Mouse (Mus musculus) heart, adult 2 months (tissue): ENCODE measurements around the gene Krt4. TPM values are rescaled to one million over a fixed set of nuclear protein-coding genes. Genes with fewer than 3 reads are reported as not detected.

Experiments
- DNase-seq, 2 experiments: peaks; one replicate each; pipeline ENCODE4 v3.0.0; 2021
- H3K27ac ChIP-seq: fragments of 200-600 bp; 2 replicates; pipeline ENCODE4 v1.8.1; 2022
- H3K27me3 ChIP-seq: fragments of 200-500 bp; 2 replicates; pipeline ENCODE4 v1.6.1; 2012; ENCODE audit warnings: mild to moderate bottlenecking, low read length, inconsistent platforms, mixed read lengths; ENCODE audit not compliant: control insufficient read depth, insufficient read depth
- H3K36me3 ChIP-seq: fragments of 200-500 bp; 2 replicates; pipeline ENCODE4 v1.6.1; 2012; ENCODE audit warnings: low read length, inconsistent platforms; ENCODE audit not compliant: control insufficient read depth, insufficient read depth
- H3K4me1 ChIP-seq: fragments of 200-500 bp; 2 replicates; pipeline ENCODE4 v1.6.1; 2011; ENCODE audit warnings: low read length; ENCODE audit not compliant: control insufficient read depth, insufficient read depth
- H3K4me3 ChIP-seq: fragments of 200-600 bp; 2 replicates; pipeline ENCODE4 v1.8.1; 2022
- H3K79me2 ChIP-seq: fragments of 200-500 bp; replicated peaks from 2 replicates; pipeline ENCODE4 v1.6.1; 2012; ENCODE audit warnings: mild to moderate bottlenecking, inconsistent platforms, low read length, moderate library complexity, mixed read lengths; ENCODE audit not compliant: control insufficient read depth, insufficient read depth
- H3K9ac ChIP-seq: fragments of 200-500 bp; 2 replicates; pipeline ENCODE4 v1.6.1; 2012; ENCODE audit warnings: low read depth, mild to moderate bottlenecking, control low read depth, inconsistent platforms, low read length, mixed read lengths
- CTCF ChIP-seq: fragments of 200-600 bp; IDR thresholded peaks from 2 replicates; pipeline ENCODE4 v1.8.1; 2022; ENCODE audit warnings: antibody characterized with exemption, mild to moderate bottlenecking, moderate library complexity
- EP300 ChIP-seq: fragments of 200-500 bp; IDR thresholded peaks from 2 replicates; pipeline ENCODE4 v1.6.1; 2011; ENCODE audit warnings: low read depth, low read length, control low read depth; ENCODE audit not compliant: insufficient read depth
- POLR2A ChIP-seq: fragments of 200-500 bp; IDR thresholded peaks from 2 replicates; pipeline ENCODE4 v1.6.1; 2011; ENCODE audit warnings: mild to moderate bottlenecking, low read depth, low read length, control low read depth; ENCODE audit not compliant: insufficient read depth
- WGBS: fragments of 180-500 bp; shearing (Covaris S2); methylation state at CpG from one replicate; pipeline ENCODE4 v1.1.7; 2018; 5-methylcytosine and 5-hydroxymethylcytosine counted together
- intact Hi-C: fragments of 180-260 bp; cut with DNase I; formaldehyde crosslinking; loops from one replicate; pipeline ENCODE4 v1.15.1; 2025
- long read RNA-seq: library from polyadenylated mRNA; stranded (forward); transcript quantifications from one replicate; pipeline ENCODE4 v2.0.0, GENCODE M21; 2021
- polyA plus RNA-seq: library from polyadenylated mRNA; depleted of rRNA; stranded (reverse); fragments of >200 nt; gene quantifications from 2 replicates; pipeline ENCODE4 v1.2.3, GENCODE M21; 2012; rRNA removed
- total RNA-seq, 2 experiments: library from RNA; stranded (reverse); gene quantifications; 2 replicates each; pipeline ENCODE4 v1.2.3; 2021

Krt4 gene
- total RNA-seq (not detected), polyA plus RNA-seq (0.43 TPM in 1 of 2 replicates, not detected in the other)
- long read RNA-seq, result 0 reads

- 77% methylated on average over 11 of the region's 11 CpGs for WGBS
- H3K9ac ChIP-seq, result no peak within 1 kb of the TSS
- no peaks in the 10 kb centered on the region for H3K79me2 ChIP-seq
- no peak for DNase-seq
- no peak within 1 kb of the TSS for H3K27ac ChIP-seq
- TF ChIP-seq POLR2A, result no peak
- no peak for TF ChIP-seq EP300
- TF ChIP-seq CTCF, result no peak
- H3K4me3 ChIP-seq, result no peak within 1 kb of the TSS
- no peaks in the 10 kb centered on the region for H3K4me1 ChIP-seq
- H3K36me3 ChIP-seq, result no peaks in the 10 kb centered on the region
- intact Hi-C loops, result no loop called here
- H3K27me3 ChIP-seq, result no peaks in the 10 kb centered on the region
These were observed at the start of gene Krt4 for GRCm38 (mm10) chr15:101924635-101925034. Gene Krt4, minus strand, starts transcription at chr15:101924735.

- DNase-seq, result peak; percentile 89 to 98
- H3K79me2 ChIP-seq, result no peaks in the 10 kb centered on the region
- H3K4me3 ChIP-seq, result no peak overlapping the region
- intact Hi-C loops, result loop anchor here (1.0 to 2.0 kb wide), 4 partner anchors 11 to 635 kb away; no protein-coding TSS in a partner anchor
- no peak overlapping the region for H3K9ac ChIP-seq
- peaks cover 16% of the 10 kb centered on the region for H3K4me1 ChIP-seq
- H3K27ac ChIP-seq, result peak overlapping the region; percentile 24
- H3K36me3 ChIP-seq, result no peaks in the 10 kb centered on the region; the same call in 1 of the 2 replicates
- no peak for TF ChIP-seq POLR2A
- TF ChIP-seq CTCF, result peak; percentile 100; the same call in 1 of the 2 replicates
- TF ChIP-seq EP300, result peak; percentile 87
- WGBS, result 15% methylated on average over 15 of the region's 15 CpGs
- H3K27me3 ChIP-seq, result no peaks in the 10 kb centered on the region
These were observed 49.0 kb upstream of the Krt4 start for GRCm38 (mm10) chr15:101973414-101974077.

DNA sequence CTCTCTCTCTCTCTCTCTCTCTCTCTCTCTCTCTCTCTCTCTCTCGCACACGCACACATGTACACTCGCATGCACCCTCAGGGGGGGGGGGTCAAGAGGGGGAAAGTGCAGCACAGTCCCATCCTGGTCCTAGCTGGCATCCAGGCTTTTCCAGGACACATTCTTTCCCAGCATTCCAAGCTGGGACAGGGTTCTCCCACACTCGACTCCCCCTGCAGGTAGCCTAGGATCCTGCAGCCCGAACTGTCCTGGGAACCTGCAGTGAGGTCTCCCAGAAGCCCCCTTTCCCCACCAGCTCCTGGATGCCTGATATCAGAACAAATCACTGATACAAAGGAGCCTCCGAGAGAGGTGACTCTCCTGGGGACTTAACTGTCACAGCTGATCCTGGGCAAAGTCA is 46.0 kb upstream of the Krt4 start:
- Histone ChIP-seq H3K4me3 (no peak overlapping the region), H3K27ac (no peak overlapping the region), H3K9ac (no peak overlapping the region), H3K4me1 (peaks cover 5% of the 10 kb centered on the region), H3K79me2 (no peaks in the 10 kb centered on the region), H3K36me3 (no peaks in the 10 kb centered on the region), H3K27me3 (no peaks in the 10 kb centered on the region)
- intact Hi-C loops, result no loop called here
- WGBS, result 6% methylated on average over 3 of the region's 6 CpGs
- DNase-seq, result peak in 1 of 2 experiments; percentile 47
- peak; percentile 79 for TF ChIP-seq CTCF
- TF ChIP-seq EP300, result no peak
- no peak for TF ChIP-seq POLR2A

GRCm38 (mm10) chr15:101966808-101967207 is 42.3 kb upstream of the Krt4 start:
- H3K79me2 ChIP-seq, result no peaks in the 10 kb centered on the region
- H3K4me1 ChIP-seq, result no peaks in the 10 kb centered on the region
- H3K9ac ChIP-seq, result no peak overlapping the region
- no peaks in the 10 kb centered on the region for H3K27me3 ChIP-seq
- 67% methylated on average over 8 of the region's 8 CpGs for WGBS
- no peak overlapping the region; the same call in 1 of the 2 replicates for H3K27ac ChIP-seq
- DNase-seq, result peak; percentile 33 to 64
- intact Hi-C loops, result no loop called here
- no peak for TF ChIP-seq POLR2A
- TF ChIP-seq EP300, result no peak
- TF ChIP-seq CTCF, result no peak
- H3K4me3 ChIP-seq, result no peak overlapping the region
- no peaks in the 10 kb centered on the region for H3K36me3 ChIP-seq

GRCm38 (mm10) chr15:101958891-101959290 is 34.4 kb upstream of the Krt4 start:
- no peak for TF ChIP-seq POLR2A
- TF ChIP-seq EP300, result no peak
- no peak for TF ChIP-seq CTCF
- no peak overlapping the region for H3K4me3 ChIP-seq
- DNase-seq, result no peak
- no peaks in the 10 kb centered on the region for H3K36me3 ChIP-seq
- H3K79me2 ChIP-seq, result no peaks in the 10 kb centered on the region
- 85% methylated on average over 3 of the region's 3 CpGs for WGBS
- no peaks in the 10 kb centered on the region for H3K4me1 ChIP-seq
- H3K27ac ChIP-seq, result no peak overlapping the region
- no peaks in the 10 kb centered on the region for H3K27me3 ChIP-seq
- intact Hi-C loops, result no loop called here
- H3K9ac ChIP-seq, result no peak overlapping the region

- no peak for DNase-seq
- 81% methylated on average over 9 of the region's 9 CpGs for WGBS
- H3K79me2 ChIP-seq, result no peaks in the 10 kb centered on the region
- H3K36me3 ChIP-seq, result no peaks in the 10 kb centered on the region
- H3K4me1 ChIP-seq, result no peaks in the 10 kb centered on the region
- H3K4me3 ChIP-seq, result no peak within 1 kb of the TSS
- intact Hi-C loops, result no loop called here
- H3K9ac ChIP-seq, result no peak within 1 kb of the TSS
- H3K27ac ChIP-seq, result no peak within 1 kb of the TSS
- H3K27me3 ChIP-seq, result no peaks in the 10 kb centered on the region
- TF ChIP-seq CTCF (no peak), EP300 (no peak), POLR2A (no peak)
These were observed 29.7 kb upstream of the Krt4 start, which contains the start of gene Krt78 for GRCm38 (mm10) chr15:101954187-101954586. Gene Krt78, minus strand, starts transcription at chr15:101954287.
